Mouse (Mus musculus): ENCODE measurements at regions not wholly inside any gene's neighbourhood (a gene's known extent, or its start where the extent isn't known, plus 50 kb on each side); places are given as distances from the start of the nearest gene placed in this dataset.

GRCm38 (mm10) chr12:13164791-13165190 lies 84.2 kb downstream of the Ddx1 start:
- no peak for DNase-seq (ENCODE audit: low read depth, low spot score)

GRCm38 (mm10) chr12:13161051-13161450 lies 88.0 kb downstream of the Ddx1 start:
- DNase-seq (ENCODE audit: low read depth, low spot score) = no peak

GRCm38 (mm10) chr12:13159346-13160055 lies 89.5 kb downstream of the Ddx1 start:
- DNase-seq (ENCODE audit: low read depth, low spot score) = peak; percentile 63

- DNase-seq (ENCODE audit: low read depth, low spot score) = no peak
Measured at GRCm38 (mm10) chr12:13157666-13158381, 91.2 kb downstream of the Ddx1 start.

DNA sequence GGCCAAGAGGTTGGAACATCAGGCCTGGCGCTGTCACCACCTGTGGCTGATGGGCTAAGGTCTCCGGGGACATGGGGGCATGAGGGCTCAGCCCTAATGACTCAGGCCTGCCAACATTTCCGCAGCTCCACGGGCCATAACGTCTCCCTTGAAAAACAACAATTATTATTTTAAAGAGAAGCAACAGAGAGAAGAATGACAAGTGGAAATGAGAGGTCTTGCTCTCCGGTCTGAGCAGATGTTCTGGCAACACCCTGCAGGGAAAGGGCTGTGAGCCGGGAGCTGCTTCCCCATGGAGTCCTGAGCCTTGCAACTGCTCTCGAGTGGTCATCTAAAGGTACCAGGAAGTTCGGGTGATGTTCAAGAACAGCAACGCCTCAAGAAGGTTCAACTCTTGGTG lies 91.9 kb downstream of the Ddx1 start:
- DNase-seq (ENCODE audit: low read depth, low spot score) = no peak

DNA sequence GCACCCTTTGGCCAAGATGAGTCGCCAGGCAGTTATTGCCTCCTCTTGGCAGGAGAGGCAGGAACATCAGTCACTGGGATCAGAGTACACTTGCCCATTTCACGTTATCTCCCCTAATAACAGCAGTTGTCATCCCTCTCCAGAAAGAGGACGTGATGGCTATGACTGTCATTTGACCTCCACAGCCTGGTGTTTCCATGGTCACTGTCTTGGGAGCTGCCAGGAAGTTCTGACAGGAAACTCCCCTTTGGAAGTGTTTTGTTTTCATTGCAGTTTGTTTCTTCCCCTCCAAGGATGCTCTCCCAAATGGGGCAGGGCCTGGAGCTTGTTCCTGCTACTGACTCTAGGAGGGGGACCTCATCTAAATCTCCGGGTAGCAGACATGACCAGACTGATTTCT lies 98.3 kb downstream of the Ddx1 start:
- DNase-seq (ENCODE audit: low read depth, low spot score) = no peak

GRCm38 (mm10) chr12:13147251-13147650 lies 101.8 kb downstream of the Ddx1 start:
- no peak for DNase-seq (ENCODE audit: low read depth, low spot score)

GRCm38 (mm10) chr12:13145186-13146115 lies 103.6 kb downstream of the Ddx1 start:
- DNase-seq (ENCODE audit: low read depth, low spot score) = no peak

DNA sequence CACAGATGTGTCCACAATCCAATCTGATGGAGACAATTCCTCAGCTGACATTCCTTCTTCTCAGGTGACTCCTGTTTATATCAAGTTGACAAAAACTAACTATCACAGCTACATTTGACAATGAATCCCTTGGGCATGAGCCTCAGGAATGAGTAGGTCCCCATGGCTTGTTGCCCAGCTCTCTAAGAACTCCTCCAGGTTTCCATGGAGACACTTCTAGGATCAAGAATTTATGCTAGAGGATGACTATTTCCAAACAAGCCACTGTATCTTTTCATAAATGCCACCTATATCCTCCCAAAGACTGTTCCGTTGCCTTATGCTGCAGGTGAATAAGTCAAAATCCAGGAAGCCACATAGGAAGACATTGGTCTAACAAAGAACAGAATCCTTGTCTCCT lies 104.3 kb downstream of the Ddx1 start:
- DNase-seq (ENCODE audit: low read depth, low spot score) = no peak

DNA sequence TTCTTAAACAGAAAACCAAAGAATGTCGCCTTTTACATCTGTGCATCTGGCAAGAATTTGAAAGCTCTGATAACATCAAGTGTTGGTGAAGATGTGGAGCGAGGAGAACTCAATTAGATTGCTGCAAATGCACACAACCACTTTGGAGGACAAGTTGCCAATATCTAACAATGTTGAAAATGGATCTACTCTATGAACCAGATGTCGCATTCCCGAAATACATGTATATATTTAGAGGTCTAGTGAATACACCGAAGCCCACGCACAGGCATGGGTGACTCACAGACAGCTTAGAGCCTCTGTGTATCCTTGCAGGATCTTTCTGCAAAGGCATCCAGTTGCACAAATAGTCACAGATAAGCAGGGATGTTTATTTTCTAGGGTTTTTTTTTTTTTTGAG lies 108.4 kb downstream of the Ddx1 start:
- no peak for DNase-seq (ENCODE audit: low read depth, low spot score)

GRCm38 (mm10) chr12:13139189-13139588 lies 109.8 kb downstream of the Ddx1 start:
- no peak for DNase-seq (ENCODE audit: low read depth, low spot score)

DNA sequence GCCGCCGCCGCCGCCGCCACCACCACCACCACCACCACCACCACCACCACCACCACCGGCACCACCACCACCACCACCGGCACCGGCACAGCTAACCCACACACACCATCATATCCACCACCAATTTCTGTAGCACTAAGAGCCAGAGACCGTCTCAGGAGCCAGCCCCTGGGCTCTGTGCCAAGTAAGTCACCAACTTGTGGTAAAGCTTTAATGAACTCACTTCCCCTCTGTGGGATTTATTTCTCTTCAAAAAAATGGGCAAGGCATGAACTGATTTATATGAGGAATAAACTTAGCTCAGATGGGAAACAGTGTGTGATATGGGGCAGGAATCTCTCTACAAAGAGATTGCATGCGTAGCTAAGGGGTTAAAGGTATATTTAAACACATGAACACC lies 114.8 kb downstream of the Ddx1 start:
- no peak for DNase-seq (ENCODE audit: low read depth, low spot score)

DNA sequence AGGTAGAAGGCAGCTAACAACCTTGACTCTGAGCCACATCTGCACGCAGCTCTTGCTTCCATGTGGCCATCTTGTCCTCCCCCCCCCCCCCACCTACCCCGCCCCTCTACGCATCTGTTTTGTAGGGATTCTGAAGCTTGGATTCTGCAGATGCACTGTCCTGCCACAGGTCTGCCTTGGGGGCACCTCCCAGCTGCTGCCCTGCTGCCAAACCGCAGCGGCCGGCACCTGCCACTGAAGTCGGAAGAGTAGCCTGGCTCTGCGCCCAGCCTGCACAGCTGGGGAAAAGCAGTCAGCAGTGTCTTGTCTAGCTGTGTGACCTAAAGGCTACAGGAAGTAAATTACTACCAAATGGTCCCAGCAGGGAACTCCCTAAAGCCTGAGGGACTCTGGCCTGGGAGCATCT lies 119.3 kb downstream of the Ddx1 start:
- no peak for DNase-seq (ENCODE audit: low read depth, low spot score)

DNA sequence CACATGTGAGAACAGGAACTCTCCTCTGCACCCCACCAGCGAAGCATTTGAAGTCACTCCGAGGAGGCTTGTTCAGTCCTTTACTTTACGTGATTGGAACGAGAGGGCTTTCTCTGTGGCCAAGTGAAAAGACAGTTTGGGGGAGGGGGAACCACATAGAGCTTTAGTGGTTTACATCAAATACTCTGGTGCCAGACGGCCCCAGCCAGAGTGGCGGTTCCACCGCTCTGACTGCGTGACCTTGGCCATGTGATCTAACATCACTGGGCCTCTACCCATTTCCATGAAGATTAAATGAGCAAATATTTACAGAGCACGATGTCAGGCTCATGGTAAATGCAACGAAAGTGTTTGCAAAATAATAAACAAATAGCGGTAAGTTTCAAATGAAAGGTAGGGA lies 121.6 kb downstream of the Ddx1 start:
- DNase-seq (ENCODE audit: low read depth, low spot score) = no peak

GRCm38 (mm10) chr12:13125054-13125453 lies 124.0 kb downstream of the Ddx1 start:
- DNase-seq (ENCODE audit: low read depth, low spot score) = no peak

GRCm38 (mm10) chr12:13122282-13122681 lies 126.7 kb downstream of the Ddx1 start:
- DNase-seq (ENCODE audit: low read depth, low spot score) = no peak

DNA sequence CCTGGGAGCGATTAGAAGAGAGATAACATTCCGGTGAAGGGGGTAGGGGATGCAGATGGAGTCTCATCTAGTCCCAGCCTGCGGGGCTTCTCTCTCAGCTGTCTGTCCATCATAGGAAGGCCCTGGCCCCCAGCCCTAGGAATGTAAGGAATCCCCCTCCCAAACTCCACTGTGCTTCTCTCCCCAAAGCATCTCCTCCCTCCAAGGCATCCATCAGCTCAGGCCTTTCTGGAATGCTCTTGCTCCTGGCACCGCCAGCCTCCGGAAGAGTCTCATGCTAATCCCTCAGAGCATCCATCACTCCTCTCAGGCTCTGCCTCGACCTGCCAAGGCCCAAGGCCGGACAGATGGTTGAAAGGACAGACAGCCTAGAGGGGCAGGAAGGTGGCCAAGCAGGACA lies 128.4 kb downstream of the Ddx1 start:
- DNase-seq (ENCODE audit: low read depth, low spot score) = no peak

DNA sequence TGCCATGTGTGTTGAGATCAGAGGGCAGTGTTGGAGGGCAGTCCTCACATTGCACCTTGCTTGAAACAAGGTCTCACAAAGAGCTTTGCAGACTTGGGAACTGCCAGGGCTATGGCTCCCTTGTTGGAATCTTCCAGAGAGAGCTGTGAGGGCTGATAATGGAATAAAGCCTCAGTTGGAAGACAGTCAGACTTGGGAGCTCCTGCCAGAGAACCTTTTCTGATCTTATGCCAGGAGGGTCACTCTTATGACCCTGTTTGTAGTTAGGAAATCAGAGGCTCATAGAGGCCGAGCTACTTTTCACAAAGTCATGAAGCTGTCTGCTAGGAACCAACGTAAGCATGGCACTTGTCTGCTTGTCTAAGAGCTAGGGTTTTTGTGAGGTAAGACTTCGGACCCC lies 129.4 kb downstream of the Ddx1 start:
- DNase-seq (ENCODE audit: low read depth, low spot score) = no peak

- DNase-seq (ENCODE audit: low read depth, low spot score) = no peak
Measured at GRCm38 (mm10) chr12:13118026-13118425, 131.0 kb downstream of the Ddx1 start.

- no peak for DNase-seq (ENCODE audit: low read depth, low spot score)
Measured at GRCm38 (mm10) chr12:13114341-13114740, 134.7 kb downstream of the Ddx1 start.

DNA sequence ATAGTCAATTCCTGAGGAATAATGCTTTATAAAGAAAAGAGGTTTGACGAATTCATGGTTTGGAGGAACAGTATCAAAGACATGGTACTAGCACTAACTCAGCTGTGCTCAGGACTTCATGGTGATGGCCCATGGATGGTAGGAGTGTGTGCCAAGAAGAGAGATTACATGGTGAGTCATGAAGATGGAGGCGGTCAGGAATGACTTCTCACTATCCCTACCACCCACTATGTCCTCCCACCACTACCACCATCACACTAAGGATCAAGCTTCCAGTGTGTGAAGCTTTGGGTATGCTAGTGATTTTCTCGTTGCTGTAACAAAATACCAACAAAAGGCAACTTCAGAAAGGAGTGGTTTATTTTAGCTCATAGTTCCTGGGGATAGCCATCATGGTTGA lies 142.1 kb downstream of the Ddx1 start:
- DNase-seq (ENCODE audit: low read depth, low spot score) = no peak
